Mouse (Mus musculus) mouse embryonic stem cell (cell line): ENCODE results near the gene Sf3b2.

Source experiments
- in situ Hi-C, 2 experiments: fragments of 300-500 bp; cut with MboI; formaldehyde crosslinking; loops; 1 replicate in 1 of 2; 3 replicates in 1 of 2; pipeline ENCODE4 v1.14.3; 2019 to 2020; ENCODE audit warnings: low sequenced_read_pairs in 2 of 2, low pct_unique_long_range_greater_than_20kb in 1 of 2, mixed read lengths in 1 of 2; ENCODE audit not compliant: unreplicated experiment in 1 of 2

Sf3b2 gene

GRCm38 (mm10) chr19:5294972-5295735, at the start of gene Sf3b2:
Gene Sf3b2 (minus strand): TSS chr19:5295455.
- in situ Hi-C loops, result no loop called here

DNA sequence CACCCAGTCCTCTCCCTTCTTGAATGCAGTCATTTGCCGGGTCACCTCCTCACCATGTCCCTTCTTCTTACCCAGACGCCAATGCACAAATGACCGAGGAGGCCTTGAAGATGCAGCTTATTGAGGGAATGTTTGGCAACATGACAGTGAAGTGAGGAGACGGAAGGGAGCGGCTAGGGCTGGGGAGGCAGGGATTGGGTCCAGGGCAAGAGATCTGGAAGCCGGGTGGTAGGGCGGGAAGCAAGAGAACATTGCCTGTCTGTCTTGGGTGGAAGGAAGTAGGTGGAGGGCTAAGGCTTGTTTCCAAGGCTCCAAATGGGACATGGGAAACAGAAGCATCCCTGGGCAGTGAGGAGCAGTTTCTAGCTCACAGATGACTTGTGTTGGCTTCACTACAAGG, 46.1 kb upstream of the Sf3b2 start:
- in situ Hi-C loops, result no loop called here

- in situ Hi-C loops, result no loop called here
Measured at GRCm38 (mm10) chr19:5337975-5338374, 42.7 kb upstream of the Sf3b2 start.

DNA sequence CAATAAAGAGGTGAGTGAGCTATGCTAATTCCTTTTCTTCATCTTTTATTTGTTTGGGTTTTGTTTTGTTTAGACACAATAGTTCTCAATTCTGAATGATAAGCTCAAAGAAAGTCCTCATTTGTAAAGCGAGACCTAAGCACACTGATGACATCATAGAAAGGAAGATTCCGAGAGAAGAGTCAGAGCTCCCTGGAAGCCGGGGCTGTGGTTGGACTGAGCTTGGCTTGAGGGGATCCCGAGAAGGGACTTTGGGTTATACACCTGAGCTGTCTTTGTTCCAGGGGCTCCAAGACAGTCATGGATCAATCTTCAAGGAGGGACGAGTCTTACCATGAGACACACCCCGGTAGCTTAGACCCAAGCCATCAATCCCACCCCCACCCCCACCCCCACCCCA, 40.2 kb upstream of the Sf3b2 start, which contains the start of gene Catsper1:
Gene Catsper1, plus strand, starts transcription at position 301 of the 400 bp plus-strand sequence.
- in situ Hi-C loops, result no loop called here

- in situ Hi-C loops, result no loop called here
Measured at GRCm38 (mm10) chr19:5334741-5335140, 39.5 kb upstream of the Sf3b2 start.

GRCm38 (mm10) chr19:5327970-5328369, 32.7 kb upstream of the Sf3b2 start:
- in situ Hi-C loops, result no loop called here

DNA sequence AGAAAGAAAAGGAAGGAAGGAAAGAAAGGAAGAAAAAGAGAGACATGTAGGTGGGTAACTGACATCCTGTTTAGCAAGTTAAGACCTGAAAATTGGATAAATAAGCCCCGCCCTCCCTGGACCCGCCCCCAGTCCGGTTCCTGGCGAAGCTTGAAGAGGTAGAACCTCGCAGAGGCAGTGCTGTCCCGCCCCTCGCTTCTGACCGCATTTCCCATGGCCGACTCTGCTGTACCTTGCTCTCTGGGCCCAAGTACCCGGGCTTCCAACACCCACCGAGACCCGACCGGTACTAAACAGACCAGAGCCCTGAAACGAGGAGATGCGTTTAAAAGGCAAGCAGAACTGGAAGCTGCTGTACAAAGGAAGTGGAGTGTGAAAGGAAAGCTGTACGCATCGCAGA, 28.5 kb upstream of the Sf3b2 start:
- in situ Hi-C loops, result no loop called here

- in situ Hi-C loops, result no loop called here
Measured at GRCm38 (mm10) chr19:5313189-5313588, 17.9 kb upstream of the Sf3b2 start.

DNA sequence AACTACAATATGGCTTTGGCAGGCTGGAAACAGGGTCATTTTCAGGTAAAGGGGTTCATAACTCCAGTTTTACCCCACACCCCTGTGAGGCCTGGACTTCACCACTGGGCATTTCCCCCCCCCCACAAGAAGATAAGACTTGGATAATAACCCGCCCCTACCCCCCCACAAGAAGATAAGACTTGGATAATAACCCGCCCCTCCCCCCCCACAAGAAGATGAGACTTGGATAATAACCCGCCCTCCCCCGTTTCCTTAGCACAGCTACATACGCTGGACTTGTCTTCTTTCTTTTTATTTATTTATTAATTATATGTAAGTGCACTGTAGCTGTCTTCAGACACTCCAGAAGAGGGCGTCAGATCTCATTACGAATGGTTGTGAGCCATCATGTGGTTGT, 13.8 kb upstream of the Sf3b2 start:
- in situ Hi-C loops, result no loop called here

- in situ Hi-C loops, result no loop called here
Measured at GRCm38 (mm10) chr19:5306968-5307734, 11.9 kb upstream of the Sf3b2 start.

- in situ Hi-C loops, result no loop called here
Measured at GRCm38 (mm10) chr19:5306279-5306678, 11.0 kb upstream of the Sf3b2 start.

DNA sequence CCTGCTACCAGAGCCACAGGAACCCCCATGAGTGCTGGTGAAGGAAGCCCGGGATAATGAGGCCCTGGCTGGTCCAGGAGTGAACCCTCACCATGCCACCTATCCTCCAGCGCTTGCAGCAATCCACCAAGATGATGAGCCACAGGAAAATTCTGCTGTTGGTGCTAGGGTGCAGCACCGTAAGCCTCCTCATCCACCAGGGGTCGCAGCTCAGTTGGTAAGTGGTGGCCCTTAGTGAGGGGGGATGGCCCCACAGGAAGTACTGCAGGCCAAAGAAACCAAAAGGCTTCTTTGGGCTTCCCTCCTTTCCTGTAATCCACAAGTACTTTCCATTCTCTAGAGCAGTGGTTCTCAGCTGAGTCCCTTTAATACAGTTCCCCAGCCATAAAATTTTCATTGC, 7.2 kb upstream of the Sf3b2 start:
- in situ Hi-C loops, result no loop called here

DNA sequence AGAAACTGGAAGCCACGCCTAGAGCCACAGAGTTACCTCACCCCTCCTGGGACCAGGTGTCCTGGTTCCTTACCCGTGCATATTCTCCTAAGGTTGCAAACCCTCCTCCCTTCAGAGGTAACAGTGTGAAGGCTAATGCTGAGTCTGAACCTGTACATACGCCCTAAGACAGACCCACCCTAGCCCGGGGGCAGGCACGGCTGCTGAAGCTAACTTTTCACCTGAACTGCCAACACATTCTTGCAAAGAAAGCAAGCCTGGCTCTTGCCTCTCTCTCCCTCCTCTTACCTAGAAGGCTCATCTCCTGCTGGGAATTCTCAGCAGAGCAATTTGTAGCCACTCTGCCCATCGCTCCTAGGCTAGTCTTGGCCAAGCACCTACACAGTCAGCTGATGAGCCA, 5.3 kb upstream of the Sf3b2 start:
- in situ Hi-C loops, result no loop called here

- in situ Hi-C loops, result no loop called here
Measured at GRCm38 (mm10) chr19:5297903-5298800, 2.9 kb upstream of the Sf3b2 start, which contains the start of gene Gal3st3. Gene Gal3st3 (plus strand): TSS chr19:5298331.

- in situ Hi-C loops, result no loop called here
Measured at GRCm38 (mm10) chr19:5296630-5297029, 1.4 kb upstream of the Sf3b2 start.

DNA sequence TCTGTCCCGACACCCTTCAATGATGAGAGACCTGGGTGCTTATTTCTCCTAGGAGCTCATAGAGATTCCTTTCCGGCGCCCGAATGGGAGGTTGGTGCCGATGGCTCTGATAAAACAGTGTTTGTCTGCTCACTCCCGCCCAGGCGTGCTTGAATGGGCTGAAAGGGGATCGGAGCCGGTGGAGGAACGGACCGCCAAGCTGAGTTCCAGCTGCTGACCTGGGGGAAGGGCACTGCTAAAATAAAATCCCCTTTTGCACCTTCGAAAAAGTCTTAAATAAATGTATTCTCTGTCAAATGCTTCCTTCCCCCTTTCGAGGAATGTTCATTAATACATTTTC, 451 bp upstream of the Sf3b2 start:
- in situ Hi-C loops, result no loop called here

GRCm38 (mm10) chr19:5278381-5278780, 16.9 kb downstream of the Sf3b2 start:
- in situ Hi-C loops, result no loop called here

GRCm38 (mm10) chr19:5277140-5277539, 18.1 kb downstream of the Sf3b2 start:
- in situ Hi-C loops, result no loop called here

GRCm38 (mm10) chr19:5276531-5276930, 18.7 kb downstream of the Sf3b2 start:
- in situ Hi-C loops, result no loop called here
